Mouse (Mus musculus) E14TG2a.4 (cell line): ENCODE data around the gene Glud1.
A peak's percentile ranks its signal among the peaks of the same experiment; 100 is the strongest.

Experiments
- H3K27me3 ChIP-seq: 2 replicates; pipeline ENCODE4 v1.6.1; 2014; ENCODE audit warnings: low read length, control low read depth; ENCODE audit not compliant: insufficient read depth
- H3K36me3 ChIP-seq: 2 replicates; pipeline ENCODE4 v1.6.1; 2014; ENCODE audit warnings: low read length, control low read depth; ENCODE audit not compliant: insufficient read depth
- H3K4me1 ChIP-seq: replicated peaks from 2 replicates; pipeline ENCODE4 v1.6.1; 2014; ENCODE audit warnings: low read depth, low read length, control low read depth
- H3K4me3 ChIP-seq: replicated peaks from 2 replicates; pipeline ENCODE4 v1.5.1; 2014; ENCODE audit warnings: mild to moderate bottlenecking, low read length
- H3K9me3 ChIP-seq: 2 replicates; pipeline ENCODE4 v1.6.1; 2014; ENCODE audit warnings: low read length, control low read depth
- CTCF ChIP-seq: conservative IDR thresholded peaks from 2 replicates; pipeline ENCODE4 v1.5.1; 2014; ENCODE audit warnings: low read length
- NANOG ChIP-seq: IDR thresholded peaks from 2 replicates; pipeline ENCODE4 v1.6.1; 2014; ENCODE audit warnings: borderline replicate concordance, low read length, mixed read lengths
- POU5F1 ChIP-seq: IDR thresholded peaks from 2 replicates; pipeline ENCODE4 v1.6.1; 2014; ENCODE audit warnings: low read length, borderline replicate concordance

The Glud1 gene

GRCm38 (mm10) chr14:34352523-34352922, 42.0 kb downstream of the Glud1 start:
- no peak for TF ChIP-seq CTCF
- TF ChIP-seq NANOG, result no peak
- TF ChIP-seq POU5F1, result no peak
- no peaks in the 10 kb centered on the region for H3K9me3 ChIP-seq

GRCm38 (mm10) chr14:34353326-34353725, 42.8 kb downstream of the Glud1 start:
- Histone ChIP-seq H3K9me3 (no peaks in the 10 kb centered on the region), H3K27me3 (no peaks in the 10 kb centered on the region), H3K4me3 (peak overlapping the region; percentile 3; the same call in 1 of the 2 replicates), H3K36me3 (peaks cover 4% of the 10 kb centered on the region; the same call in 1 of the 2 replicates), H3K4me1 (peaks cover 94% of the 10 kb centered on the region)
- TF ChIP-seq POU5F1 (no peak), NANOG (no peak), CTCF (no peak)

More at GRCm38 (mm10) chr14:34352523-34352922, 42.0 kb downstream of the Glud1 start:
- Histone ChIP-seq H3K27me3 (no peaks in the 10 kb centered on the region), H3K36me3 (0 out of 2 replicates have a peak, but pooled peaks cover 8% of the 10 kb centered on the region), H3K4me3 (peak overlapping the region; percentile 3; the same call in 1 of the 2 replicates), H3K4me1 (peaks cover 94% of the 10 kb centered on the region)

- TF ChIP-seq POU5F1 (no peak), NANOG (no peak), CTCF (no peak)
Measured at GRCm38 (mm10) chr14:34354456-34354855, 43.9 kb downstream of the Glud1 start.

GRCm38 (mm10) chr14:34355301-34355700, 44.8 kb downstream of the Glud1 start, which contains the start of gene Fam25c:
Gene Fam25c, minus strand, starts transcription at chr14:34355433.
- Histone ChIP-seq H3K36me3 (peaks cover 4% of the 10 kb centered on the region; the same call in 1 of the 2 replicates), H3K4me1 (peaks cover 94% of the 10 kb centered on the region), H3K27me3 (no peaks in the 10 kb centered on the region), H3K4me3 (peak within 1 kb of the TSS; percentile 63), H3K9me3 (no peaks in the 10 kb centered on the region)
- TF ChIP-seq POU5F1 (no peak), CTCF (no peak), NANOG (no peak)

More at GRCm38 (mm10) chr14:34354456-34354855, 43.9 kb downstream of the Glud1 start:
- Histone ChIP-seq H3K9me3 (no peaks in the 10 kb centered on the region), H3K4me1 (peaks cover 95% of the 10 kb centered on the region), H3K36me3 (peaks cover 4% of the 10 kb centered on the region; the same call in 1 of the 2 replicates), H3K4me3 (peak overlapping the region; percentile 63; the same call in 1 of the 2 replicates), H3K27me3 (no peaks in the 10 kb centered on the region)

- peak overlapping the region; percentile 58 for H3K4me3 ChIP-seq
- H3K4me1 ChIP-seq, result peaks cover 94% of the 10 kb centered on the region
- no peaks in the 10 kb centered on the region; the same call in 1 of the 2 replicates for H3K36me3 ChIP-seq
- no peaks in the 10 kb centered on the region for H3K27me3 ChIP-seq
- H3K9me3 ChIP-seq, result no peaks in the 10 kb centered on the region
- TF ChIP-seq CTCF (no peak), NANOG (no peak), POU5F1 (no peak)
Measured at GRCm38 (mm10) chr14:34357671-34358455, 47.3 kb downstream of the Glud1 start.

GRCm38 (mm10) chr14:34359676-34360244, 49.2 kb downstream of the Glud1 start:
- Histone ChIP-seq H3K4me1 (peaks cover 77% of the 10 kb centered on the region), H3K9me3 (peaks cover 9% of the 10 kb centered on the region), H3K27me3 (no peaks in the 10 kb centered on the region), H3K4me3 (peak overlapping the region; percentile 58; the same call in 1 of the 2 replicates), H3K36me3 (no peaks in the 10 kb centered on the region; the same call in 1 of the 2 replicates)
- TF ChIP-seq POU5F1, result peak; percentile 61; the same call in 1 of the 2 replicates
- TF ChIP-seq CTCF, result no peak
- peak; percentile 84 for TF ChIP-seq NANOG

GRCm38 (mm10) chr14:34360251-34360650, 49.7 kb downstream of the Glud1 start:
- Histone ChIP-seq H3K9me3 (peaks cover 13% of the 10 kb centered on the region), H3K4me1 (peaks cover 72% of the 10 kb centered on the region), H3K36me3 (peaks cover 1% of the 10 kb centered on the region; the same call in 1 of the 2 replicates), H3K4me3 (peak overlapping the region; percentile 74), H3K27me3 (no peaks in the 10 kb centered on the region)
- TF ChIP-seq NANOG (no peak), CTCF (no peak), POU5F1 (no peak)

- TF ChIP-seq NANOG (no peak), CTCF (no peak), POU5F1 (no peak)
- Histone ChIP-seq H3K27me3 (no peaks in the 10 kb centered on the region), H3K36me3 (peaks cover 7% of the 10 kb centered on the region; the same call in 1 of the 2 replicates), H3K9me3 (peaks cover 20% of the 10 kb centered on the region), H3K4me1 (peaks cover 54% of the 10 kb centered on the region), H3K4me3 (peak overlapping the region; percentile 74)
Measured at GRCm38 (mm10) chr14:34362135-34362534, 51.6 kb downstream of the Glud1 start.
